Mouse (Mus musculus) thymus, adult 18-20 months (tissue): ENCODE results near the gene Efna1.
A peak's percentile ranks its signal among the peaks of the same experiment; 100 is the strongest.

Source experiments
- DNase-seq, 2 experiments: peaks; one replicate each; pipeline ENCODE4 v3.0.0; 2022; ENCODE audit warnings: mixed read lengths in 2 of 2

The Efna1 gene

DNA sequence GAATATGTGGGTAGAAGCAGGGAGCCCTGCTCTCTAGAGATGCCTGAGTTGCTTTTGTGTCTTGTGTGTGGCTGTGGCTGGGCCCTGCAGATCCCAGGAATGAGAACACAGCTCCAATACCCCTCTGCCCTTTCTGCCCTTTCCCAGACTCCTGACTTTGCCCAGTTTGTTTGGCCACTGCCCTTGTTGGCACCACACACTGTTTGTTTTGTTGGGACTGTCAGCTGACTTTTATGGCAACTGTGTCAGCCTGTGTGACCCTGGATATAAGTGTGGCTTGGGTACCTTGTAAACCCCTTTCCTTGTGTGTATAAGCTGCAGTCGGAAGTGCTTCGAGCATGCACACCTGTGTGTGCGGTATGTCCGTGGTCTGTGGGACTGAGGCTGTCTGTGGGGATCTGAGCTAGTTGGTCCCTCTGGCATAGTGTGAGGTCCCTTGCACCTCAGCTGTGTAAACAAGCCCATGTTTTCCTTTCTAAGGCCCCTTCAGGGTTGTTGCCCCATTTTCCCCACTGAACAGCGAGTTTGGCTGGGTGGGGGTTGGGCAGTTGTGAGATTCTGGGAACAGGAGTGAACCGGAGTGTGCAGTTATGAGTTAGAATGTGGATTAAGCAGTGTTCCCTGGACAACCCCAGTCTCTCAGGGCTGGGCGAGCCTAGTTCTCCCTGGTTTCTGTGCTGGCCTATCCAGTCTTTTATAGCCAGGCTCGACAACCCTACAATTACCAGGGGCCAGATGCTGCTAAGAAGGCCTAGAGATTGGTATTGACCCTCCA is 24.8 kb upstream of the Efna1 start:
- DNase-seq: no peak

GRCm38 (mm10) chr3:89305105-89305504 is 24.2 kb upstream of the Efna1 start:
- no peak for DNase-seq

- no peak for DNase-seq
These were observed 23.5 kb upstream of the Efna1 start for GRCm38 (mm10) chr3:89304440-89304839.

DNA sequence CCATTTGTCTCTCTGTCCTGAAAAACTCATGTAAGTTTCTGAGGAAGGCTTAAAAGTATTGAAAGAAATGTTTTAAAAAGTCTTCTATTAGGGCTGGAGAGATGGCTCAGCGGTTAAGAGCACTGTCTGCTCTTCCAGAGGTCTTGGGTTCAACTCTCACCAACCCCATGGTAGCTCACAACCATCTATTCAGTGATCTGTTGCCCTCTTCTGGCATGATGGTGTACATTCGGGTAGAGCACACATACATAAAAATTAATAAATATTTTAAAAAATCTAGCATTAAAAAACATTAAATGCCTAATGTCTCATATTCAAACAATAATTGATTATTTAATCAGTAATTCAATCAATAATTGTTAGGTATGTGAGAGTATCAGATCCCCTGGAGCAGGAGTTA is 19.6 kb upstream of the Efna1 start:
- DNase-seq: no peak

GRCm38 (mm10) chr3:89300071-89300470 is 19.1 kb upstream of the Efna1 start:
- DNase-seq: no peak

DNA sequence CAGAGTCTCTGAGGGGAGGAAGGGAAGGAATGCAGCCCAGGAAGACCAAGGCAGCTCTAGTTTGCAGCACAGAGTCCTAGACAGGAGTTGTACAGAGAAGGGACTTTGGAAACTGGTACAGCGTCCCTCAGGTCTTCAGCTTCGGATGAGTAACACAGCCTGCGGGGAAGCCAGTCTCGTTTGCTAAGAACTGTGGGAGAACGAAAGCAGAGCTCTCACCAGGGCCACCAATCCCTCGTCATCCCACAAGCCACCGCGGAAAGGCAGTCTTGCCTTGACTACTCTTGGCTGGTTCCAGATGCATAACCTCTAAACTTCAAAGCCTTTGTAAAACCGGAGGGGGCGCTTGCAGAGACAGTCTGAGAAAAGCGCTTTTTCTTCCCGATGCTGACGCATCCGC is 18.6 kb upstream of the Efna1 start:
- DNase-seq: no peak

GRCm38 (mm10) chr3:89298908-89299307 is 18.0 kb upstream of the Efna1 start:
- DNase-seq: no peak

GRCm38 (mm10) chr3:89296761-89297396 is 15.9 kb upstream of the Efna1 start:
- DNase-seq: no peak

GRCm38 (mm10) chr3:89295685-89296230 is 14.8 kb upstream of the Efna1 start:
- no peak for DNase-seq

GRCm38 (mm10) chr3:89294195-89294594 is 13.3 kb upstream of the Efna1 start:
- DNase-seq: no peak

DNA sequence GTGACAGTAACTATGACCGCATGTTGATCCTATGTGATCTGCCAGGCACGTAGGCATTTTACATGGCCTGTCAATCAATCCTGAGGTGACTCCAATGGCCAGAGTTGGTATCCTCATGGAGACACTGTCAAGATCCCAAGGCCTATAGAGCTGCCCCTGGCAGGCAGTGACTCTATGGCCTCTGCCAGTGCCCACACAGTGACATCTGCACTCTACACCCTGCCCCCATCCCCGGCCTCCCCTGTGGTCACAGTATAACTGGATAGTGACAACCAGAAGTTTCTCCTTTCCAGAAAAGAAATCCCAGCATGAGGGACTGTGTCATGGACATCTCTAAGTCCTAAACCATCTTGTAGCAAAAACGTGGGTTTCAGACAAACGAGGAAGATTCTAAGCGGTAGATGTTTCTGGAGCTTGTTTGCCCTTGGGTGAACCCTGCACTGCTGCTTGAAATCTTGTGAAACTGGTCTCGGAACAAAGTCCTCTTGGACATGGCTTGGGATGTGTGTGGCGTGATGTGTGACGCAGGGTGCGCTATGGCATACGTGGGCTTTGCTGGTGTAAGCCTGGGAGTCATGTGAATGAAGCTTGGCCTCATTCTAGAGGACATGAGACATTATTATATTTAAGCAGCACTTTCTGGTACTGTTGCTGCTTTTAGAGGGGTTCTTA is 12.4 kb upstream of the Efna1 start:
- no peak for DNase-seq

GRCm38 (mm10) chr3:89292303-89292702 is 11.4 kb upstream of the Efna1 start:
- DNase-seq: no peak

- no peak for DNase-seq
These were observed 10.9 kb upstream of the Efna1 start for GRCm38 (mm10) chr3:89291874-89292273.

GRCm38 (mm10) chr3:89288503-89288928 is 7.6 kb upstream of the Efna1 start:
- DNase-seq: no peak

GRCm38 (mm10) chr3:89287286-89287685 is 6.3 kb upstream of the Efna1 start:
- no peak for DNase-seq

- DNase-seq: no peak
These were observed 4.6 kb upstream of the Efna1 start for GRCm38 (mm10) chr3:89285526-89285925.

DNA sequence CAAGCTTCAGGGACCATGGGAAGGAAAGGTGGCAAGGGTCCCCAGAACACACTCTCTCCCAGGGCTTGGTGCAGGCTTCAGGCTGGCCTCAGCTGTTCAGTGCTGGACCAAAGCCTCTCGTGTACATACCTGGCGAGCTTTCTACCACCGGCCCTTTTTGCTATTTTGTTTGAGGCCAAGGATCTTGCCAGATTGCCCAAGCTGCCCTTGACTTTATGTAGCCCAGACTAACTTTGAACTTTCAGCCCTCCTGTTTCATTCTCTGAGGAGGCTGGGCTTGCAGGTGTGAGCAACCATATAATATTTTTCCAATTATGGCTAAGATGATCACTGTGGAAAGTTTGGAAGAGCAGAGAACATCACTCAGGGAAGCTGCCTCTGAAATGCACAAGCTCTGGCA is 3.3 kb upstream of the Efna1 start:
- no peak for DNase-seq

DNA sequence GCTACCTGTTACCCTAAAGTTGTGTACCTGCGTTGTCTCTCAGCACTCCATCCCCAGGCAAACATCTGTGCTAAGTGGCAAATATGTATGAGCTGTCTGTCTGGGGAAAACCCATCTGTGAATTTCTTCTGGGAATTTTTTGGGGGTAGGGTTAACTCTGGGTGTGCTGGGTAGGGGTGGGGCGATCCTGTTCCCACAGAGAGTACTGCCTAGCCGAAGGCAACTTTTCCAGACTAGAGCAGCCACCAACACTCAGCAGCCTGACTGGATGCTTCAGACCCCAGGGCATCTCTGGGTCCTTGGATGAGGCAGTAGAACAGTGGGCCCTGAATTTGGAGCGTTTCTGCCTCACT is 1.3 kb upstream of the Efna1 start:
- DNase-seq: no peak

GRCm38 (mm10) chr3:89281579-89282290 is 793 bp upstream of the Efna1 start:
- DNase-seq: peak; percentile 56 to 60

GRCm38 (mm10) chr3:89280050-89280605 is 814 bp downstream of the Efna1 start:
- no peak for DNase-seq

DNA sequence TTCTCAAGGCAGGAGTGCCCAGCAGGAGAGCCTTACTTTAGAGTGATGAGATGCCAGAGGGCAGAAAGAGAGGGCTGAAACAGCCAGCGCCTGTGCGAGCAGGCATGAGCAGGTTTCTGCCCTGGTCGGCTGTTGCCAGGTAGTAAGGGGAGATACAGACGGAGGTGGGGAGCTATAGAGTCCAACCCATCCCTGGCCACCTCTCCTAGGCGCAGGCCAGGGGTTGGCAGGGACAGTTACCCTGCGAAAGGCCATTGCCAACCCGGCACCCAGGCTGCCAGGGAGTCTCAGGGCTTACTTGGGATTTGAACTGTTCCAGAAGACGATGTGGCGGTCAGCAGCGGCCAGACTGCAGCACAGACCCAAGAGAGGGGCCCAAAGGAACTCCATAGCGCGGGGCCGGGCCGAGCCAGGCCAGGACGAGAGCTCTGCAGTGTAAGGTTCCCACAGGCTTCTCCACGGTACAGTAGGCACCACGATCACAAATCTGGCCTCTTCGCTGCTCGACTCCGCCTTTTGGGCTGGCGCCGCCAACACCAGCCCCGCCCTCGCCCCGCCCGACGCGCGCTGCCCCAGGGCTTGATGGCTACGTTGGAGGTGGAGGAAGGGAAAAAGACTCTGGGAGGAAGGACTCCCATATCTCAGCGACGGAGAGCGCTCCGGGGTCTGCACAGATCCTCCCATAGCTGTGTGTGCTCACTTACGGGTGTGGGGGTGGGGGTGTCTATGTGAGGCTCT is 1.6 kb downstream of the Efna1 start:
- DNase-seq: no peak

DNA sequence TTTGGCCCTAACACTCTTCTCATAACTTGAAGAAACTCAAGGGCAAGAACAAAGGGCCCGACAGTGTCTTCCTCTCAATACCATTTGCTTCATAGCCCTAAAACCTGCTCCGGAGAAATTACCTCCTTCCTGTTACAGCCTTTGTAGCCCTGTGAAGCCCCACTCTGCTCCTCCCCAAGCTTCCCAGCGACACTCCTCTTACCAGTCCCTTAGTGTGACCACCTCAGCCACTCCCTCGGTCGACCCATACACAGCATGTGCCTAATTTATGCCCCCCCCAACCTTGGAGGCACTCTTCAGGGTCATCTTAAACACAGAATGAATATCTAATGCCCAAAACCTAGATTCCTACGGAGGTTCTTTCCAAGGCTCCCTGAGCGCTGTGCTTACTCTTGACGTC is 2.3 kb downstream of the Efna1 start:
- no peak for DNase-seq
